Mouse (Mus musculus) hindbrain, embryonic 13.5 days (tissue): Measurements from ENCODE around the gene Frmpd3. TPM values are rescaled to one million over a fixed set of nuclear protein-coding genes. Genes with fewer than 3 reads are reported as not detected.

ENCODE experiments used
- ATAC-seq: fragments of 200-750 bp; cut with Nextera tagmentation; 2 replicates; pipeline ENCODE4 v1.8.0; 2017; ENCODE audit warnings: moderate TSS enrichment; ENCODE audit not compliant: low FRiP score
- H3K27ac ChIP-seq: fragments of 300-500 bp; sonication (generic); 2 replicates; pipeline ENCODE4 v1.5.1; 2015; ENCODE audit warnings: inconsistent platforms, mild to moderate bottlenecking, moderate library complexity
- H3K27me3 ChIP-seq: fragments of 300-500 bp; sonication (generic); 2 replicates; pipeline ENCODE4 v1.6.1; 2015; ENCODE audit warnings: mild to moderate bottlenecking, inconsistent platforms
- H3K36me3 ChIP-seq: fragments of 300-500 bp; sonication (generic); 2 replicates; pipeline ENCODE4 v1.6.1; 2015; ENCODE audit warnings: mild to moderate bottlenecking, inconsistent platforms
- H3K4me1 ChIP-seq: fragments of 300-500 bp; sonication (generic); replicated peaks from 2 replicates; pipeline ENCODE4 v1.6.1; 2015; ENCODE audit warnings: inconsistent platforms
- H3K4me2 ChIP-seq: fragments of 300-500 bp; sonication (generic); 2 replicates; pipeline ENCODE4 v1.6.1; 2015; ENCODE audit warnings: inconsistent platforms, mild to moderate bottlenecking, moderate library complexity
- H3K4me3 ChIP-seq: fragments of 300-500 bp; sonication (generic); 2 replicates; pipeline ENCODE4 v1.5.1; 2015; ENCODE audit warnings: mild to moderate bottlenecking, inconsistent platforms
- H3K9ac ChIP-seq: fragments of 300-500 bp; sonication (generic); 2 replicates; pipeline ENCODE4 v1.6.1; 2015; ENCODE audit warnings: mild to moderate bottlenecking, inconsistent platforms
- H3K9me3 ChIP-seq: fragments of 300-500 bp; sonication (generic); 2 replicates; pipeline ENCODE4 v1.6.1; 2016; ENCODE audit warnings: inconsistent platforms
- WGBS: fragments of 180-500 bp; shearing (Covaris S2); methylation state at CpG from one replicate; pipeline ENCODE4 v1.1.7; 2015; 5-methylcytosine and 5-hydroxymethylcytosine counted together
- polyA plus RNA-seq: library from polyadenylated mRNA; unstranded; fragments of >200 nt; fragmentation: Nextera tagmentation; extraction: Ambion mirVana; gene quantifications from 2 replicates; pipeline ENCODE4 v1.2.1, GENCODE M21; 2015

The Frmpd3 gene
- polyA plus RNA-seq, 1 experiment from 2014 or later: 3.0 TPM

DNA sequence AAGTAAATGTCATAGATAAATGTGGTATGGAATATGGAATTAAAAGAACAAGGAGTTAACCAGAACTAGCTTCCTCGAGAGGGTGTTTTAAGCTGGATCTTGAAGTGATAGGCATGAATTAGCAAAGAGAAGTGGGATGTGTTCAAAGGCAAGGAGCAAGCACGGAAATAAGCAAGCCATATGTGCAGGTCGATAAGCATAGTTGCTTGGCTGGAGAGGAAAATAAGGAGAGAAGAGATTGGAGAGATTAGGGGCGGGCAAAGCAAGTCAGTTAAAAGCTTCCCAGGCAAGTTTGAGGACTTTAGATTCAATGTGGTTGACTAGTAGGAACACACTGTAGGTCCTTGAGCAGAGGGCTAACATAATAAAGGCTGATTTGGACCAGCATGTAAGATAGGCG is 65.5 kb downstream of the Frmpd3 start:
- Histone ChIP-seq H3K9me3 (no peaks in the 10 kb centered on the region), H3K4me2 (no peak overlapping the region), H3K27me3 (peaks cover 9% of the 10 kb centered on the region; the same call in 1 of the 2 replicates), H3K27ac (no peak overlapping the region), H3K36me3 (no peaks in the 10 kb centered on the region), H3K4me1 (no peaks in the 10 kb centered on the region), H3K9ac (no peak overlapping the region), H3K4me3 (no peak overlapping the region)
- WGBS: 83% methylated on average over 5 of the region's 5 CpGs
- no peak for ATAC-seq

GRCm38 (mm10) chrX:140418467-140418866 is 76.4 kb downstream of the Frmpd3 start:
- no peaks in the 10 kb centered on the region for H3K9me3 ChIP-seq
- no peak for ATAC-seq
- WGBS: 85% methylated on average over 4 of the region's 4 CpGs
- peaks cover 5% of the 10 kb centered on the region for H3K36me3 ChIP-seq
- no peak overlapping the region for H3K9ac ChIP-seq
- peaks cover 25% of the 10 kb centered on the region; the same call in 1 of the 2 replicates for H3K27me3 ChIP-seq
- no peaks in the 10 kb centered on the region for H3K4me1 ChIP-seq
- H3K4me2 ChIP-seq: no peak overlapping the region
- H3K27ac ChIP-seq: no peak overlapping the region
- no peak overlapping the region for H3K4me3 ChIP-seq

- H3K27me3 ChIP-seq: 0 out of 2 replicates have a peak, but pooled peaks cover 2% of the 10 kb centered on the region
- 72% methylated on average over 4 of the region's 4 CpGs for WGBS
- H3K4me1 ChIP-seq: no peaks in the 10 kb centered on the region
- no peak for ATAC-seq
- no peak overlapping the region for H3K4me2 ChIP-seq
- no peak overlapping the region; the same call in 1 of the 2 replicates for H3K27ac ChIP-seq
- no peaks in the 10 kb centered on the region for H3K9me3 ChIP-seq
- peaks cover 6% of the 10 kb centered on the region; the same call in 1 of the 2 replicates for H3K36me3 ChIP-seq
- H3K4me3 ChIP-seq: no peak overlapping the region
- H3K9ac ChIP-seq: no peak overlapping the region
Observed at GRCm38 (mm10) chrX:140427124-140427523, 85.1 kb downstream of the Frmpd3 start.

GRCm38 (mm10) chrX:140428252-140428651 is 86.2 kb downstream of the Frmpd3 start:
- peaks cover 10% of the 10 kb centered on the region; the same call in 1 of the 2 replicates for H3K36me3 ChIP-seq
- H3K27ac ChIP-seq: no peak overlapping the region
- WGBS: 75% methylated on average over 7 of the region's 8 CpGs
- no peaks in the 10 kb centered on the region for H3K4me1 ChIP-seq
- peaks cover 10% of the 10 kb centered on the region; the same call in 1 of the 2 replicates for H3K27me3 ChIP-seq
- H3K4me2 ChIP-seq: no peak overlapping the region
- H3K9ac ChIP-seq: no peak overlapping the region
- no peak for ATAC-seq
- no peaks in the 10 kb centered on the region for H3K9me3 ChIP-seq
- H3K4me3 ChIP-seq: no peak overlapping the region

DNA sequence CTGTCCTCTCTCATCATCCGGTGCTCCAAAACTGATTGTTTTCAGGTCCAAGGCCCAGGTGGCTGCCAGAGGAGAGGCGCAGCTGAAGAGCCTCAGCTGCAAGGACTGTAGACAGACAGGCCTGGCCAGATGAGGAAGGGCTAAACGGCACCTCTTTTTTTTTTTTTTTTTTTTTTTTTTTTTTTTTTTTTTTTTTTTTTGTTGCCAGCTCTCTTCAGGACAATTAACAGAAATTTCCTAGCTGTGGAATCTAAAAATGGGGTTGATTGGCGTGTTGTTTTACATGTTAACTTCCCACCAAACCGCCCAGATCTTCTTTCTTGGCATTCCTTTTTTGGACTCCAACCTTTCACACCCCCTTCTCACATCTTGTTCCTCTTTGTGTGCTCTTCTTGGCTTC is 87.9 kb downstream of the Frmpd3 start:
- no peak overlapping the region for H3K27ac ChIP-seq
- WGBS: 61% methylated on average over 5 of the region's 5 CpGs
- H3K36me3 ChIP-seq: peaks cover 10% of the 10 kb centered on the region; the same call in 1 of the 2 replicates
- H3K4me1 ChIP-seq: no peaks in the 10 kb centered on the region
- ATAC-seq: no peak
- no peak overlapping the region for H3K4me3 ChIP-seq
- H3K4me2 ChIP-seq: no peak overlapping the region
- H3K27me3 ChIP-seq: peaks cover 11% of the 10 kb centered on the region; the same call in 1 of the 2 replicates
- no peaks in the 10 kb centered on the region for H3K9me3 ChIP-seq
- H3K9ac ChIP-seq: no peak overlapping the region

DNA sequence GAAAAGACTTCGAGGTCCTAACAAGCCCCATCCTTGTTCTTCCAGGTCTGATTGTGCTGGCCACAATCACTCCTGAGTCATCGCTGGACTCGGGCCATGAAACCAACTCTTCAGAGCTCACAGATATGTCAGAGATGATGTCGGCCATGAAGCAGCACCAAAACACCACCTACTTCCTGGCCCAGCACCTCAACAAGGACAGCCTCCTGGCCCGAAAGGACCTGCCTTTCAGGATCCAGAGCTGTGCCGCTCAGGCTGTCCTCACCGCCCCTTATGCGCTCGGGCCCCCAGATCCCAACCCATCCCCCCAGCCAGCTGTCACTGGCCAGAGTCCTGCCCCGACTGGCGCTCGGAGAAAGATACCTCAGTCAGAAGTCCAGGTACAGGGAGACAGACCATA is 88.4 kb downstream of the Frmpd3 start:
- Histone ChIP-seq H3K4me1 (no peaks in the 10 kb centered on the region), H3K9ac (no peak overlapping the region), H3K27me3 (peaks cover 11% of the 10 kb centered on the region; the same call in 1 of the 2 replicates), H3K4me2 (no peak overlapping the region), H3K27ac (no peak overlapping the region), H3K4me3 (no peak overlapping the region), H3K36me3 (peaks cover 10% of the 10 kb centered on the region; the same call in 1 of the 2 replicates), H3K9me3 (no peaks in the 10 kb centered on the region)
- ATAC-seq: no peak
- 89% methylated on average over 12 of the region's 12 CpGs for WGBS

- Histone ChIP-seq H3K4me3 (no peak overlapping the region), H3K36me3 (peaks cover 10% of the 10 kb centered on the region; the same call in 1 of the 2 replicates), H3K27ac (no peak overlapping the region), H3K4me2 (no peak overlapping the region), H3K4me1 (no peaks in the 10 kb centered on the region), H3K9ac (no peak overlapping the region), H3K9me3 (no peaks in the 10 kb centered on the region), H3K27me3 (peaks cover 14% of the 10 kb centered on the region; the same call in 1 of the 2 replicates)
- ATAC-seq: no peak
- WGBS: 84% methylated on average over 15 of the region's 15 CpGs
Observed at GRCm38 (mm10) chrX:140431981-140432380, 89.9 kb downstream of the Frmpd3 start.

- 95% methylated on average over 11 of the region's 11 CpGs for WGBS
- H3K27ac ChIP-seq: no peak overlapping the region
Observed at GRCm38 (mm10) chrX:140432786-140433185, 90.7 kb downstream of the Frmpd3 start.

GRCm38 (mm10) chrX:140437906-140438305 is 95.8 kb downstream of the Frmpd3 start:
- H3K27me3 ChIP-seq: peaks cover 8% of the 10 kb centered on the region; the same call in 1 of the 2 replicates
- H3K4me2 ChIP-seq: no peak overlapping the region
- H3K4me1 ChIP-seq: no peaks in the 10 kb centered on the region
- no peak overlapping the region for H3K4me3 ChIP-seq
- no peak overlapping the region for H3K9ac ChIP-seq
- H3K27ac ChIP-seq: no peak overlapping the region
- ATAC-seq: no peak
- H3K9me3 ChIP-seq: no peaks in the 10 kb centered on the region
- H3K36me3 ChIP-seq: peaks cover 4% of the 10 kb centered on the region; the same call in 1 of the 2 replicates

More at GRCm38 (mm10) chrX:140432786-140433185, 90.7 kb downstream of the Frmpd3 start:
- Histone ChIP-seq H3K27me3 (peaks cover 15% of the 10 kb centered on the region; the same call in 1 of the 2 replicates), H3K4me1 (no peaks in the 10 kb centered on the region), H3K9ac (no peak overlapping the region), H3K9me3 (no peaks in the 10 kb centered on the region), H3K36me3 (peaks cover 10% of the 10 kb centered on the region; the same call in 1 of the 2 replicates), H3K4me2 (no peak overlapping the region), H3K4me3 (no peak overlapping the region)
- no peak for ATAC-seq

DNA sequence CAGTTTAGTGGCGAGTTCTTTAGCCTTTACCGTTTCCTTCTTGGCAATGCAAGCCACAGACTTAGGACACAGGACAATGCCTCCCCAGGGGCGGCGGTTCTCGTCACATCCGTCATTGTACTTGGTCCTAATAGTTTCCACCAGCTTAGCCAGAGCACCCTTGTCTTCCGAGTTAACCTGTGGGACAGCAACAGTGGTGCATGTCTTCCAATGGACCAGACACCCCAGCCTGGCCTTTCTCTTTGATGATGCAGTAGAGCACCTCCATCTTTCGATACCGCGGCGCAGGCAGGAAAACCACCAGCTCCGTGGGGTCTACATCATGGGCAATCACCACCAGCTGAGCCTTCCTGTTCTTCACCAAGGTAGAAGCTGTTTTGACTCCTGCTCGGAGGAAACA is 103.5 kb downstream of the Frmpd3 start:
- no peak overlapping the region for H3K27ac ChIP-seq
- no peak overlapping the region for H3K4me3 ChIP-seq
- no peaks in the 10 kb centered on the region for H3K9me3 ChIP-seq
- no peak overlapping the region for H3K4me2 ChIP-seq
- no peak for ATAC-seq
- no peak overlapping the region for H3K9ac ChIP-seq
- peaks cover 14% of the 10 kb centered on the region; the same call in 1 of the 2 replicates for H3K27me3 ChIP-seq
- WGBS: 66% methylated on average over 13 of the region's 13 CpGs
- H3K36me3 ChIP-seq: no peaks in the 10 kb centered on the region
- no peaks in the 10 kb centered on the region for H3K4me1 ChIP-seq

- no peak for ATAC-seq
- Histone ChIP-seq H3K4me1 (no peaks in the 10 kb centered on the region), H3K4me3 (no peak overlapping the region), H3K9me3 (no peaks in the 10 kb centered on the region), H3K9ac (no peak overlapping the region), H3K27me3 (peaks cover 10% of the 10 kb centered on the region; the same call in 1 of the 2 replicates), H3K27ac (no peak overlapping the region), H3K4me2 (no peak overlapping the region), H3K36me3 (no peaks in the 10 kb centered on the region)
- WGBS: 90% methylated on average over 3 of the region's 3 CpGs
Observed at GRCm38 (mm10) chrX:140450071-140450470, 108.0 kb downstream of the Frmpd3 start.

GRCm38 (mm10) chrX:140456279-140456731 is 114.2 kb downstream of the Frmpd3 start, which contains the start of gene Prps1:
Gene Prps1, plus strand, starts transcription at chrX:140456613.
- Histone ChIP-seq H3K4me2 (peak within 1 kb of the TSS; percentile 54), H3K9ac (peak within 1 kb of the TSS; percentile 68), H3K27me3 (peaks cover 11% of the 10 kb centered on the region; the same call in 1 of the 2 replicates), H3K27ac (peak within 1 kb of the TSS; percentile 60), H3K36me3 (no peaks in the 10 kb centered on the region), H3K4me3 (peak within 1 kb of the TSS; percentile 57), H3K9me3 (no peaks in the 10 kb centered on the region), H3K4me1 (peaks cover 3% of the 10 kb centered on the region; the same call in 1 of the 2 replicates)
- peak; percentile 96 for ATAC-seq
- WGBS: 20% methylated on average over 26 of the region's 26 CpGs
